Mouse (Mus musculus) cerebellum, adult 2 months (tissue): ENCODE measurements around the gene Brd3os.

ENCODE experiments used
- CTCF ChIP-seq: fragments of 200-500 bp; IDR thresholded peaks from 2 replicates; pipeline ENCODE4 v1.5.1; 2011; ENCODE audit warnings: low read depth, mild to moderate bottlenecking, control low read depth, low read length, moderate library complexity, borderline replicate concordance; ENCODE audit not compliant: insufficient read depth
- POLR2A ChIP-seq: fragments of 200-500 bp; IDR thresholded peaks from 2 replicates; pipeline ENCODE4 v1.6.1; 2011; ENCODE audit warnings: low read length, control low read depth, borderline replicate concordance; ENCODE audit not compliant: insufficient read depth

DNA sequence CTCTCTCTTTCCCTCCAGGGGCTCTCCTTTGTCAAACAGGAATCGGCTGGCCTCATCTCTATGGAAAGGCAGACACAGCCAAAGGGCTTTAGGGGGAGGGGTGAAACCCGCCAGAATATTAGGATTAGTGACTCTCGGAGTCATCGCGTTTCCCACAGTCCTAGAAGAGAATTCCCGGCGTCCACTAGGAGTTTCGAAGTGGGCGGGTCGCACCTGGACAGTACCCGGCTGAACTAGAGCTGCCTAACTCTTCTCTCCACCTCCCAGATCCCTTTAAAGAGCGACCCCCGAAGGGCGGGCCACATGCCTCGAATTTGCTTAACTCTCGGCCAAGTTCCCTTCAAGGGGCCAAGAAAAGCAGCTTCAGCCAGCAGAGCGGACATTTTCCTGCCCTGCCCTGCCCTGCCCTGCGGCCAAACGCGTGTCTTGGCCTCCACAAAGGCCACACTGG, 16.9 kb upstream of the Brd3os start:
- TF ChIP-seq CTCF (no peak), POLR2A (no peak)
